Mouse (Mus musculus) ES-Bruce4 (cell line): ENCODE results near the gene Ccr8. TPM values are rescaled to one million over a fixed set of nuclear protein-coding genes. Genes with fewer than 3 reads are reported as not detected.
A peak's percentile ranks its signal among the peaks of the same experiment; 100 is the strongest.

Experiments used
- H3K27ac ChIP-seq: 2 replicates; pipeline ENCODE4 v1.5.1; 2012; ENCODE audit warnings: low read length, inconsistent platforms; ENCODE audit not compliant: insufficient read depth
- H3K27me3 ChIP-seq: 2 replicates; pipeline ENCODE4 v1.6.1; 2012; ENCODE audit warnings: mild to moderate bottlenecking, low read length, inconsistent platforms; ENCODE audit not compliant: control insufficient read depth, poor library complexity, insufficient read depth, severe bottlenecking
- H3K36me3 ChIP-seq: 2 replicates; pipeline ENCODE4 v1.6.1; 2012; ENCODE audit warnings: inconsistent platforms, mild to moderate bottlenecking, low read length, moderate library complexity; ENCODE audit not compliant: control insufficient read depth, poor library complexity, insufficient read depth, severe bottlenecking
- H3K4me1 ChIP-seq: one replicate; pipeline ENCODE4 v1.8.1; 2011; ENCODE audit warnings: low read length; ENCODE audit not compliant: control insufficient read depth, insufficient read depth
- H3K4me3 ChIP-seq: 2 replicates; pipeline ENCODE4 v1.5.1; 2011; ENCODE audit warnings: low read depth, mild to moderate bottlenecking, low read length
- H3K9ac ChIP-seq: 2 replicates; pipeline ENCODE4 v1.6.1; 2012; ENCODE audit warnings: low read depth, mild to moderate bottlenecking, inconsistent platforms; ENCODE audit not compliant: poor library complexity, severe bottlenecking
- H3K9me3 ChIP-seq: replicated peaks from 2 replicates; pipeline ENCODE4 v1.6.1; 2012; ENCODE audit warnings: mild to moderate bottlenecking, low read length, inconsistent platforms; ENCODE audit not compliant: control insufficient read depth, poor library complexity, insufficient read depth, severe bottlenecking
- CTCF ChIP-seq: IDR thresholded peaks from one replicate; pipeline ENCODE4 v1.8.1; 2011; ENCODE audit warnings: low read depth, low read length
- EP300 ChIP-seq: IDR thresholded peaks from 2 replicates; pipeline ENCODE4 v1.6.1; 2011; ENCODE audit warnings: low read depth, low read length; ENCODE audit not compliant: insufficient read depth
- POLR2A ChIP-seq: IDR thresholded peaks from one replicate; pipeline ENCODE4 v1.8.1; 2011; ENCODE audit warnings: low read length; ENCODE audit not compliant: insufficient read depth
- polyA plus RNA-seq: library from polyadenylated mRNA; stranded (reverse); fragments of >200 nt; gene quantifications from 2 replicates; pipeline ENCODE4 v1.2.4, GENCODE M21; 2011; ENCODE audit warnings: low read depth; ENCODE audit not compliant: missing spikeins, insufficient read depth, insufficient read length

Gene Ccr8
- polyA plus RNA-seq, 1 experiment, result not detected

- no peak overlapping the region for H3K27ac ChIP-seq
- H3K36me3 ChIP-seq, result no peaks in the 10 kb centered on the region
- H3K4me3 ChIP-seq, result no peak overlapping the region
- no peaks in the 10 kb centered on the region for H3K27me3 ChIP-seq
- H3K4me1 ChIP-seq, result no peaks in the 10 kb centered on the region
- TF ChIP-seq POLR2A (no peak), EP300 (no peak), CTCF (no peak)
- no peak overlapping the region for H3K9ac ChIP-seq
- 0 out of 2 replicates have a peak, but pooled peaks cover 4% of the 10 kb centered on the region for H3K9me3 ChIP-seq
Measured at GRCm38 (mm10) chr9:120081967-120082366, 9.9 kb upstream of the Ccr8 start.

- no peak for TF ChIP-seq CTCF
- TF ChIP-seq POLR2A, result no peak
- no peak for TF ChIP-seq EP300
- Histone ChIP-seq H3K27me3 (no peaks in the 10 kb centered on the region), H3K36me3 (no peaks in the 10 kb centered on the region), H3K27ac (no peak overlapping the region), H3K4me1 (no peaks in the 10 kb centered on the region), H3K4me3 (no peak overlapping the region), H3K9me3 (0 out of 2 replicates have a peak, but pooled peaks cover 4% of the 10 kb centered on the region), H3K9ac (no peak overlapping the region)
Measured at GRCm38 (mm10) chr9:120082691-120083090, 9.2 kb upstream of the Ccr8 start.

GRCm38 (mm10) chr9:120083158-120083894, 8.6 kb upstream of the Ccr8 start:
- Histone ChIP-seq H3K27ac (no peak overlapping the region), H3K9me3 (0 out of 2 replicates have a peak, but pooled peaks cover 4% of the 10 kb centered on the region), H3K9ac (no peak overlapping the region), H3K4me1 (no peaks in the 10 kb centered on the region), H3K4me3 (no peak overlapping the region), H3K27me3 (no peaks in the 10 kb centered on the region), H3K36me3 (no peaks in the 10 kb centered on the region)
- no peak for TF ChIP-seq POLR2A
- no peak for TF ChIP-seq EP300
- TF ChIP-seq CTCF, result no peak

- peaks cover 4% of the 10 kb centered on the region; the same call in 1 of the 2 replicates for H3K9me3 ChIP-seq
- H3K36me3 ChIP-seq, result no peaks in the 10 kb centered on the region
- H3K4me1 ChIP-seq, result no peaks in the 10 kb centered on the region
- no peak overlapping the region for H3K4me3 ChIP-seq
- no peak for TF ChIP-seq EP300
- TF ChIP-seq POLR2A, result no peak
- no peak for TF ChIP-seq CTCF
- no peaks in the 10 kb centered on the region for H3K27me3 ChIP-seq
- no peak overlapping the region for H3K27ac ChIP-seq
- no peak overlapping the region for H3K9ac ChIP-seq
Measured at GRCm38 (mm10) chr9:120084406-120084805, 7.5 kb upstream of the Ccr8 start.

GRCm38 (mm10) chr9:120089125-120089524, 2.8 kb upstream of the Ccr8 start:
- no peaks in the 10 kb centered on the region for H3K36me3 ChIP-seq
- TF ChIP-seq EP300, result no peak
- no peak for TF ChIP-seq POLR2A
- peak; percentile 19 for TF ChIP-seq CTCF
- no peaks in the 10 kb centered on the region for H3K27me3 ChIP-seq
- H3K27ac ChIP-seq, result no peak overlapping the region
- H3K4me1 ChIP-seq, result no peaks in the 10 kb centered on the region
- H3K9ac ChIP-seq, result no peak overlapping the region
- H3K4me3 ChIP-seq, result no peak overlapping the region
- no peaks in the 10 kb centered on the region; the same call in 1 of the 2 replicates for H3K9me3 ChIP-seq

- no peak overlapping the region for H3K9ac ChIP-seq
- no peaks in the 10 kb centered on the region; the same call in 1 of the 2 replicates for H3K9me3 ChIP-seq
- no peaks in the 10 kb centered on the region for H3K36me3 ChIP-seq
- no peaks in the 10 kb centered on the region for H3K27me3 ChIP-seq
- H3K4me3 ChIP-seq, result no peak overlapping the region
- TF ChIP-seq CTCF (no peak), POLR2A (no peak), EP300 (no peak)
- H3K27ac ChIP-seq, result no peak overlapping the region
- H3K4me1 ChIP-seq, result no peaks in the 10 kb centered on the region
Measured at GRCm38 (mm10) chr9:120091086-120091485, 828 bp upstream of the Ccr8 start.
